18 mouse cellular contexts compared by ENCODE assay signal in genomic region chr4:95507946-95508311, GRCm38 (mm10). TPM values are rescaled to one million over a fixed set of nuclear protein-coding genes. Genes with fewer than 3 reads are reported as not detected.
A peak's percentile ranks its signal among the peaks of the same experiment; 100 is the strongest.
DNase-seq lines count a peak whose midpoint lies in the region; ATAC-seq lines count a peak whose summit lies in the region.
"Had no signal": no experiment of that assay in that cellular context is flagged by ENCODE, and none has a peak within 500 bp of the region (broad histone marks: within the 10 kb centered on the region; RNA-seq: fewer than 3 reads in every experiment).

No protein-coding gene starts in this region.

- DNase-seq in kidney, adult 18-20 months = no peak
- no peak for DNase-seq in neural tube, embryonic 10.5 days (ENCODE audit: extremely low spot score, low spot score)
- DNase-seq in layer of hippocampus, adult 9-11 months = no peak
- DNase-seq in thymus, postnatal 14 days = no peak
- DNase-seq: cerebellum, adult 2 months; gastrocnemius, postnatal 36 days; heart, adult 11 months; heart, postnatal 36 days had no signal

- H3K9ac ChIP-seq in kidney, embryonic 15.5 days = no peak overlapping the region
- no peak overlapping the region for H3K9ac ChIP-seq in neural tube, embryonic 13.5 days
- H3K9ac ChIP-seq in limb, embryonic 12.5 days (replicated peaks) = no peak overlapping the region
- H3K9ac ChIP-seq in stomach, embryonic 15.5 days = no peak overlapping the region
- H3K9ac ChIP-seq: embryonic facial prominence, embryonic 15.5 days; forebrain, embryonic 15.5 days; heart, embryonic 13.5 days had no signal

- H3K36me3 ChIP-seq in kidney, embryonic 15.5 days = no peaks in the 10 kb centered on the region
- no peaks in the 10 kb centered on the region for H3K36me3 ChIP-seq in neural tube, embryonic 13.5 days
- no peaks in the 10 kb centered on the region for H3K36me3 ChIP-seq in limb, embryonic 12.5 days
- no peaks in the 10 kb centered on the region for H3K36me3 ChIP-seq in stomach, embryonic 15.5 days
- H3K36me3 ChIP-seq: embryonic facial prominence, embryonic 15.5 days; forebrain, embryonic 10.5 days; forebrain, embryonic 15.5 days; G1E; heart, embryonic 13.5 days had no signal

- H3K4me2 ChIP-seq in kidney, embryonic 15.5 days = no peak overlapping the region
- no peak overlapping the region for H3K4me2 ChIP-seq in neural tube, embryonic 13.5 days
- H3K4me2 ChIP-seq in limb, embryonic 12.5 days = no peak overlapping the region
- H3K4me2 ChIP-seq in stomach, embryonic 15.5 days = no peak overlapping the region
- H3K4me2 ChIP-seq: embryonic facial prominence, embryonic 15.5 days; forebrain, embryonic 15.5 days; heart, embryonic 13.5 days had no signal

- no peaks in the 10 kb centered on the region for H3K9me3 ChIP-seq in kidney, embryonic 15.5 days (replicated peaks)
- no peaks in the 10 kb centered on the region for H3K9me3 ChIP-seq in neural tube, embryonic 13.5 days
- no peaks in the 10 kb centered on the region for H3K9me3 ChIP-seq in limb, embryonic 12.5 days
- H3K9me3 ChIP-seq in stomach, embryonic 15.5 days = no peaks in the 10 kb centered on the region
- H3K9me3 ChIP-seq: embryonic facial prominence, embryonic 15.5 days; forebrain, embryonic 10.5 days; forebrain, embryonic 15.5 days; G1E; heart, embryonic 13.5 days had no signal

- H3K4me3 ChIP-seq in kidney, embryonic 15.5 days (replicated peaks) = no peak overlapping the region
- H3K4me3 ChIP-seq in neural tube, embryonic 13.5 days = no peak overlapping the region
- no peak overlapping the region for H3K4me3 ChIP-seq in limb, embryonic 12.5 days (replicated peaks)
- no peak overlapping the region for H3K4me3 ChIP-seq in stomach, embryonic 15.5 days (replicated peaks)
- H3K4me3 ChIP-seq: embryonic facial prominence, embryonic 15.5 days; erythroblast, embryonic 14.5 days; forebrain, embryonic 10.5 days; forebrain, embryonic 15.5 days; heart, embryonic 13.5 days had no signal

- ATAC-seq in kidney, embryonic 15.5 days (replicated peaks; ENCODE audit: low FRiP score) = no peak
- 0 out of 2 replicates have a peak, but pooled peaks have one; percentile 37 for ATAC-seq in neural tube, embryonic 13.5 days (ENCODE audit: low read depth)
- peak; percentile 52; the same call in 1 of the 2 replicates for ATAC-seq in limb, embryonic 12.5 days (ENCODE audit: insufficient number of reproducible peaks, insufficient read depth, low FRiP score, low TSS enrichment, low read depth)
- no peak for ATAC-seq in stomach, embryonic 15.5 days (ENCODE audit: insufficient read depth, low FRiP score, low read depth)

- WGBS in kidney, embryonic 15.5 days = 77% methylated on average over 4 of the region's 4 CpGs
- WGBS in neural tube, embryonic 13.5 days = 89% methylated on average over 4 of the region's 4 CpGs
- 70% methylated on average over 4 of the region's 4 CpGs for WGBS in limb, embryonic 12.5 days
- 77% methylated on average over 4 of the region's 4 CpGs for WGBS in stomach, embryonic 15.5 days

- H3K27me3 ChIP-seq in kidney, embryonic 15.5 days = no peaks in the 10 kb centered on the region
- no peaks in the 10 kb centered on the region for H3K27me3 ChIP-seq in neural tube, embryonic 13.5 days
- no peaks in the 10 kb centered on the region for H3K27me3 ChIP-seq in limb, embryonic 12.5 days
- no peaks in the 10 kb centered on the region for H3K27me3 ChIP-seq in stomach, embryonic 15.5 days (replicated peaks)
- H3K27me3 ChIP-seq: embryonic facial prominence, embryonic 15.5 days; forebrain, embryonic 15.5 days; heart, embryonic 13.5 days had no signal

- peaks cover 6% of the 10 kb centered on the region for H3K4me1 ChIP-seq in kidney, embryonic 15.5 days
- peaks cover 13% of the 10 kb centered on the region for H3K4me1 ChIP-seq in neural tube, embryonic 13.5 days (replicated peaks)
- peaks cover 16% of the 10 kb centered on the region for H3K4me1 ChIP-seq in limb, embryonic 12.5 days (replicated peaks)
- peaks cover 8% of the 10 kb centered on the region for H3K4me1 ChIP-seq in stomach, embryonic 15.5 days
- H3K4me1 ChIP-seq: embryonic facial prominence, embryonic 15.5 days; forebrain, embryonic 10.5 days; heart, embryonic 13.5 days had no signal

- H3K27ac ChIP-seq in kidney, embryonic 15.5 days = peak overlapping the region; percentile 48
- H3K27ac ChIP-seq in neural tube, embryonic 13.5 days (replicated peaks) = peak overlapping the region; percentile 57
- H3K27ac ChIP-seq in limb, embryonic 12.5 days = peak overlapping the region; percentile 5
- peak overlapping the region; percentile 55; the same call in 1 of the 2 replicates for H3K27ac ChIP-seq in stomach, embryonic 15.5 days
- H3K27ac ChIP-seq: embryonic facial prominence, embryonic 15.5 days; forebrain, embryonic 10.5 days; forebrain, embryonic 15.5 days; heart, embryonic 13.5 days had no signal

RNA-seq across cellular contexts. Expression of gene Fggy, which starts 49.4 kb away (rescaled TPM):
- polyA plus RNA-seq in kidney, embryonic 15.5 days (2015; fragmentation: Nextera tagmentation; extraction: Ambion mirVana) = 25.4 and 30.0 TPM in 2 replicates
- polyA plus RNA-seq in neural tube, embryonic 13.5 days (2015; fragmentation: Nextera tagmentation; extraction: Ambion mirVana) = 6.6 and 6.9 TPM in 2 replicates
- polyA plus RNA-seq in limb, embryonic 12.5 days (2016; fragmentation: Nextera tagmentation; extraction: Ambion mirVana) = 9.3 and 11.0 TPM in 2 replicates
- 10.6 and 10.9 TPM in 2 replicates for polyA plus RNA-seq in stomach, embryonic 15.5 days (2015; fragmentation: Nextera tagmentation; extraction: Ambion mirVana)
- polyA plus RNA-seq: erythroblast, embryonic 14.5 days; G1E had no signal

Comparison
In these comparisons a context has a peak if more than half of its experiments do, and no peak if none do; other contexts are left out.
1. ATAC-seq: peak in neural tube, embryonic 13.5 days (single experiment) and limb, embryonic 12.5 days (single experiment); none in kidney, embryonic 15.5 days (single experiment) and stomach, embryonic 15.5 days (single experiment).
2. H3K27ac ChIP-seq: peak in every context shown above with its lines; median percentile 57 in neural tube, embryonic 13.5 days; 55 in stomach, embryonic 15.5 days; 48 in kidney, embryonic 15.5 days; 5 in limb, embryonic 12.5 days.